Mouse (Mus musculus) neural tube, embryonic 14.5 days (tissue): Measurements from ENCODE around the gene Mrpl10. TPM values are rescaled to one million over a fixed set of nuclear protein-coding genes. Genes with fewer than 3 reads are reported as not detected.

ENCODE experiments used
- ATAC-seq: fragments of 200-750 bp; cut with Nextera tagmentation; 2 replicates; pipeline ENCODE4 v1.8.0; 2017; ENCODE audit warnings: low read depth, mild to moderate bottlenecking, moderate TSS enrichment, moderate library complexity
- H3K27ac ChIP-seq: fragments of 300-500 bp; sonication (generic); 2 replicates; pipeline ENCODE4 v1.5.1; 2014; ENCODE audit warnings: low read depth, mild to moderate bottlenecking, control low read depth, low read length, moderate library complexity, mixed read lengths
- H3K27me3 ChIP-seq: fragments of 300-500 bp; sonication (generic); 2 replicates; pipeline ENCODE4 v1.6.1; 2014; ENCODE audit warnings: low read length; ENCODE audit not compliant: control insufficient read depth, insufficient read depth
- H3K36me3 ChIP-seq: fragments of 300-500 bp; sonication (generic); 2 replicates; pipeline ENCODE4 v1.6.1; 2014; ENCODE audit warnings: low read length, mixed read lengths; ENCODE audit not compliant: control insufficient read depth, insufficient read depth
- H3K4me1 ChIP-seq: fragments of 300-500 bp; sonication (generic); 2 replicates; pipeline ENCODE4 v1.6.1; 2014; ENCODE audit warnings: low read length; ENCODE audit not compliant: control insufficient read depth, insufficient read depth
- H3K4me2 ChIP-seq: fragments of 300-500 bp; sonication (generic); 2 replicates; pipeline ENCODE4 v1.6.1; 2014; ENCODE audit warnings: mild to moderate bottlenecking, low read depth, low read length, control low read depth
- H3K4me3 ChIP-seq: fragments of 300-500 bp; sonication (generic); 2 replicates; pipeline ENCODE4 v1.5.1; 2014; ENCODE audit warnings: low read depth, low read length, control low read depth, mixed read lengths
- H3K9ac ChIP-seq: fragments of 300-500 bp; sonication (generic); replicated peaks from 2 replicates; pipeline ENCODE4 v1.6.1; 2014; ENCODE audit warnings: low read depth, mild to moderate bottlenecking, control low read depth, low read length, mixed read lengths
- H3K9me3 ChIP-seq: fragments of 300-500 bp; sonication (generic); 2 replicates; pipeline ENCODE4 v1.6.1; 2016; ENCODE audit warnings: low read length; ENCODE audit not compliant: control insufficient read depth
- WGBS: fragments of 180-500 bp; shearing (Covaris S2); extraction: QIAGEN DNeasy Blood & Tissue Kit; methylation state at CpG from one replicate; pipeline ENCODE4 v1.1.7; 2014; 5-methylcytosine and 5-hydroxymethylcytosine counted together
- polyA plus RNA-seq: library from polyadenylated mRNA; unstranded; fragments of >200 nt; fragmentation: Nextera tagmentation; extraction: Ambion mirVana; gene quantifications from 2 replicates; pipeline ENCODE4 v1.2.1, GENCODE M21; 2014

Gene Mrpl10
- polyA plus RNA-seq, 1 experiment from 2014 or later, result 63.5 TPM

DNA sequence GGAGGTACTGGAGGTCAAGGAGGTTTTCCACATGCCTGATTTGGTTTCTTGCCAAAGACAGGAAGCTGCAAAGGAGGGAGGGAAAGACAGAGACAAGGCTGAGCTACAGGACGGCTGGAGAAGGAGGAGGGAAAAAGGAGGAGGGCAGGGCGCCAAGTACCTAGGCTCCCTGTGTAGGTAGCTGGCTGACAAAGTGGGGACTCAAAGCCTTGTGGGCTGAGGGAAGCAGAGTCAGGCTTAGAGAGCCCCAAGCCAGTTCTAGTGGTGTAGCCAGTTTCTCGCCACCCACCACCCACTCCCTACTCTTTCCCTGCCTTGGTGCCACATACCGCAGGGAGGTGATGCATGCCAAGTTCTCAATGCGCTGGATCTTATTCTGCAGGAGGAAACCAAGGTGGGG, 5.2 kb upstream of the Mrpl10 start:
- H3K4me1 ChIP-seq, result no peaks in the 10 kb centered on the region
- ATAC-seq, result no peak
- H3K27ac ChIP-seq, result no peak overlapping the region
- no peak overlapping the region for H3K9ac ChIP-seq
- WGBS, result 91% methylated on average over 5 of the region's 5 CpGs
- H3K27me3 ChIP-seq, result no peaks in the 10 kb centered on the region
- no peaks in the 10 kb centered on the region for H3K9me3 ChIP-seq
- no peak overlapping the region for H3K4me2 ChIP-seq
- no peak overlapping the region for H3K4me3 ChIP-seq
- H3K36me3 ChIP-seq, result no peaks in the 10 kb centered on the region; the same call in 1 of the 2 replicates

DNA sequence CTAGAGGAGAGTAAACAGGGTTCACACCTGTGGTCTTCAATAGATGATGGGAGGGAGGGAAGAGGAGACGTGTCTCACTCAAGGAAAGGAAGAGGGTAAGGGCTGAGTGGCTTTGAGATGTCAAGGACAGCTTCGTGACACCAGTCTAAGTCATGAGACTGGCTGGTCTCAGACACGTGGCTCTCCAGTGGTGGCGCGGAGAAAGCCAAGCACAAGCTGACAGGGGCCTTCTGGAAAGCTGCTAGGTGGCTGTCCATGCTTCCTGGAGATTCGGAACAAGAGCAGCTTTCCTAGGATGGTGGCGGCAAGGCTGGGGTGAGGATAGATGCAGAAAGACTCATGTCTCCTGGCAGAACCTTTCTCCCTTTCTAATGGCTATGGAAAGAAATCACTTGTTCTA, 2.5 kb upstream of the Mrpl10 start:
- H3K4me1 ChIP-seq, result peaks cover 8% of the 10 kb centered on the region; the same call in 1 of the 2 replicates
- H3K9me3 ChIP-seq, result no peaks in the 10 kb centered on the region
- no peak overlapping the region for H3K27ac ChIP-seq
- no peak overlapping the region for H3K4me2 ChIP-seq
- no peaks in the 10 kb centered on the region for H3K36me3 ChIP-seq
- H3K4me3 ChIP-seq, result no peak overlapping the region
- WGBS, result 63% methylated on average over 7 of the region's 7 CpGs
- ATAC-seq, result no peak
- H3K27me3 ChIP-seq, result no peaks in the 10 kb centered on the region
- H3K9ac ChIP-seq, result no peak overlapping the region

DNA sequence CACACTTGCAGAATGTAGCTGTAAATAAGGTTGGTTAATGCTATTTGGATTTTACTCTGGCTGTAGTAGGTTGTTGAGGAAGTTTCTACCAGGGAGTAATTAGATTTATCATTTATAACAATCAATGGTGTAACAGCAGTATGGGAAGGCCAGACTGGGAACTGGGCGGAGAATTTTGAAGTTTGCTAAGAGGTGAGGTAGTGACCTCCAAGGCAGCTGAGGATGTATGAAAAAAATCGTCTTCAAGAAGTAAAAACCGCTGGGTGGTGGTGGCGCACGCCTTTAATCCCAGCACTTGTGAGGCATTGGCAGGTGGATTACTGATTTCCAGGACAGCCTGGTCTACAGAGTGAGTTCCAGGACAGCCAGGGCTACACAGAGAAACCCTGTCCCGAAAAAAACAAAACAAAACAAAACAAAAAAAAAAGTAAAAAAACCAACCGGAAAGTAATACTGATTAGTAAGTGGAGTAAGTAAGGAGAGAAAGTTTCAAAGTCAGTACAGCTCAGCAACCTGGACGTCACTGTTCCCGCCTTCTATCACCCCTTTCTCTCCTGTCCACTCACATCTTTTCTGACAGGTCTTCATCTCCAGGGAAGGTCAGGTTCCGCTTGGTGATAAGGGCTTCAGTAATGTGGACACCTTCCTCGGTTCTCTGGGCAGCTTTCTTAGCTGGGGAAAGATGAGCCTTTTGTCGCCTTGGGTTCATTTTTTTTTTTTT, 899 bp upstream of the Mrpl10 start:
- no peaks in the 10 kb centered on the region for H3K27me3 ChIP-seq
- no peak overlapping the region; the same call in 1 of the 2 replicates for H3K9ac ChIP-seq
- H3K4me1 ChIP-seq, result peaks cover 8% of the 10 kb centered on the region; the same call in 1 of the 2 replicates
- no peaks in the 10 kb centered on the region for H3K9me3 ChIP-seq
- ATAC-seq, result no peak
- H3K4me2 ChIP-seq, result peak overlapping the region; percentile 71
- peak overlapping the region; percentile 62; the same call in 1 of the 2 replicates for H3K4me3 ChIP-seq
- H3K27ac ChIP-seq, result no peak overlapping the region
- 54% methylated on average over 12 of the region's 12 CpGs for WGBS
- H3K36me3 ChIP-seq, result no peaks in the 10 kb centered on the region; the same call in 1 of the 2 replicates

DNA sequence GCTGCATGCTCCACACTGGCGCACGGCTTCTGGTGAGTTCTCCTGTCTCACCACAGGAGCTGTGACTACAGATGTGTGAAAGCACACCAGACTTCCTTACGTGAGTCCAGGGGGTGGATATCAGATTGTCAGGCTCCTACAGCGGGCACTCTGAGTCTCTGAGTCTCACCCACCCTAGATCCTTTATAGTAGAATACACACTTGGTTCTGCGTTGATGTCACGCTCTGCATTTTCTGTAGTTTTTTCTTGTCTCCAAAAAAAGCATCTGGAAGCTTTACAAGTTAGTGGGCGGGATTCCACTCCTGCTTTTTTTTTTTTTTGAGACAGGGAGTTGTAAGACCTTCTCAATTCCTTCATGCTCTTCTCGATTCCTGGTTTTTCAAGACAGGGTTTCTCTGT, 3.5 kb downstream of the Mrpl10 start:
- Histone ChIP-seq H3K9ac (no peak overlapping the region), H3K4me1 (peaks cover 8% of the 10 kb centered on the region; the same call in 1 of the 2 replicates), H3K4me2 (no peak overlapping the region), H3K36me3 (peaks cover 10% of the 10 kb centered on the region), H3K4me3 (no peak overlapping the region), H3K27me3 (no peaks in the 10 kb centered on the region), H3K27ac (no peak overlapping the region), H3K9me3 (no peaks in the 10 kb centered on the region)
- WGBS, result 97% methylated on average over 8 of the region's 8 CpGs
- no peak for ATAC-seq

DNA sequence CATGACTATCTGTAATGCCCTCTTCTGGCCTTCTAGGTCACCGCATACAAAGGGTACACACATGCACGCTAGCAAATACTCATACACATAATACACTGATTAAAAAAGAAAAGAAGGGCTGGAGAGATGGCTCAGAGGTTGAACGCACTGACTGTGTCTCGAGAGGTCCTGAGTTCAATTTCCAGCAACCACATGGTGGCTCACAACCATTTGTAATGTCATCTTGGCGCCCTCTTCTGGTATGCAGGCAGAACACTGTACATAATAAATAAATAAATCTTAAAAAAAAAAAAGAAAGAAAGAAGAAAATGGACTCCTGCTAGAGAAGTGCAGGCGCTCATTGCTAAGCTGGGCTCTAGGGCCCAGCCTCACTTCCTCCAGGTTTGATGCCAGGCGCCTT, 4.5 kb downstream of the Mrpl10 start:
- Histone ChIP-seq H3K27me3 (no peaks in the 10 kb centered on the region), H3K36me3 (peaks cover 10% of the 10 kb centered on the region), H3K9me3 (no peaks in the 10 kb centered on the region), H3K27ac (no peak overlapping the region), H3K4me1 (peaks cover 15% of the 10 kb centered on the region; the same call in 1 of the 2 replicates), H3K4me2 (no peak overlapping the region), H3K9ac (no peak overlapping the region), H3K4me3 (no peak overlapping the region)
- ATAC-seq, result no peak
- WGBS, result 86% methylated on average over 7 of the region's 7 CpGs

DNA sequence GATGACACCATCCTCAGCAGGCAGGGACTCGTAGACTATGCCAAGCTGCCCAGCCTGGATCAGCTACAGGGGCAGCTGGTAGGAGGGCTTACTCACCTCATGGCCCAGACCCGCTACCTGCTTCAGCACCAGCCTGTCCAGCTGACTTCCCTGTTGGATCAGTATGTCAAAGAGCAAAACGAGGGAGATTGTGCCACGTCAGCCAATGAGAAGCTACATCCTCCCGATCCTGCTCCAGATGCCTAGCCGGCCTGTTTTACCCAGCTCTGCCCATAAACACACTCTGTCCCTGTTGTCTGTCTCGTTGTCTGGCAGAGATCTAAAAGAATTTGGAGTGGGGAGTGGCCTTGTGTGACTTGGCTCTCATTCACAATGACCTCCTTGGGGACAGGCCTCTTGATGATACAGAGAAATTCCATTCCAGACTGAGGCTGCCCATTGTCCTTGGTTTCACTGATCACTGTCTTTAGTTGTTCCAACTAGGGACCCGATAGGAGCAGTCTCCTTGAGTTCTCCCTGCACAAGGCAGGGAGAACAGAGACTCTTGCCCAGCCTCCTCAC, 6.8 kb downstream of the Mrpl10 start:
- H3K4me1 ChIP-seq, result peaks cover 19% of the 10 kb centered on the region

DNA sequence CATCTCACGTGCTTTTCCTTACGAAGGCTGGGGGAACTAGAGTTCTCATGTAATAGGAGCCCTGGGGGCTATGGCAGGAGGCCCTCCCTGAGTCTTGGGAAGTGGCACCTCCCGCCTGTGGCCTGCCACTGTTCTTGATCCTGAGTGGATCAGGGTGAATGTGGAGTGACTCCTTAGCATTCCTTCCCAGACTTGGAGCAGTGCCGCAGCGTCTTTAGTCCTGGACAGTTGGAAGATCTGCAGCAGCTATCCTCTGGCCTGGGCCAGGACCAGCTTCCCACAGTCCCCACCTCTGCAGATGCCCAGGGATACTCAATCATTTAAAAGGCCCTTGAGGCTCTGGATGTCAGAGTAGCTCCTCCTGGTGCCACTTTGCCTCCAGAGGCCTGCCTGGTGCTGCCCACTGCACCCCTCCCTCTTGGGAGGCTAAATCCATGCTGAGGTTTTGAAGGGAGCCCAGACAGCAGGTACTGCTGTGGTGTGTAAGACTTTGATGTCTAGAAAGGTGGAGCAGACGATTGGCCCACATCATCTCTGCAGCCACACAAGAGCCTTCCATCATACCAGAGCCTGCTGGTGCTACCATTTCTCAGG, 8.2 kb downstream of the Mrpl10 start:
- no peak overlapping the region for H3K4me3 ChIP-seq
- H3K9me3 ChIP-seq, result no peaks in the 10 kb centered on the region
- H3K27ac ChIP-seq, result no peak overlapping the region
- peaks cover 17% of the 10 kb centered on the region for H3K36me3 ChIP-seq
- H3K4me2 ChIP-seq, result peak overlapping the region; percentile 55; the same call in 1 of the 2 replicates
- H3K27me3 ChIP-seq, result no peaks in the 10 kb centered on the region
- no peak overlapping the region for H3K9ac ChIP-seq
- ATAC-seq, result no peak
- peaks cover 19% of the 10 kb centered on the region for H3K4me1 ChIP-seq
- 80% methylated on average over 6 of the region's 6 CpGs for WGBS

More for the DNA sequence above, 6.8 kb downstream of the Mrpl10 start:
- Histone ChIP-seq H3K4me3 (no peak overlapping the region), H3K27me3 (no peaks in the 10 kb centered on the region), H3K36me3 (peaks cover 13% of the 10 kb centered on the region), H3K27ac (no peak overlapping the region), H3K9me3 (no peaks in the 10 kb centered on the region), H3K9ac (no peak overlapping the region), H3K4me2 (no peak overlapping the region)
- WGBS, result 85% methylated on average over 8 of the region's 8 CpGs
- no peak for ATAC-seq

DNA sequence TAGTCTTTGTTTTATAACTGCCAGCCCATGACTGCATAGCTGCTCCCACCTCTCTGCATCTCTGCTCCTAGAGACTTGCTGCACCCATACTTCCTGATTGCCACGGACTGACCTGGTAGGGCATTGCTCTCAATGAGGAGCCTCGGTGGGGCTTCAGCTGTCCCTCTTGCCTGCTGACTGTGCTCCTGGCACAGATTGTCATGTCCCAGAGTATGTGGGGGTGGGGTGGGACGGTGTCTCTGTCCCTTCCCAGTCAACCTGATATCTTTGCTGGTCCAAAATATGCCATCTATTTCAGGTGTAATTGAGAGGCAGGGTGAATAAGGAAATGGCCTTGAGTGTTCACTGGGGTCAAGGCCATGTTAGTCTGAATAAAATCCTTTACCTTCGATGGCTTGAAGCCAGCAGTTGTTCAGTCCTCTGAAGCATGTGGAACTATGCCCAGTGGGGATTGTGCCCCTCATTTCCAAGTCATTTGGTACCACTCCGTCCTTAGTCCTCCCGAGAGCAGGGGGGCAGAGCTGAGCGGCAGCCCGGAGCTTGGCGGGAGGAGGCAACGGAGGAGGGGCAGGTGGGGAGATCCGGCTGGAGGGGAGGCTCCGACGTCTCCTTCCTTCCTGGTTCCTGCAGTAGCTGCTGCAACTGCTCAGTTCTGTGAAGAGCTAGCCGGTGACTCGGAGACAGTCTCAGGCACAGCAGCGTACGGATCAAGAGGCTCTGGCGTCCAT, 9.0 kb downstream of the Mrpl10 start, which contains the start of gene Osbpl7:
Osbpl7 (plus strand) TSS at position 413 of the 728 bp plus-strand sequence.
- Histone ChIP-seq H3K27me3 (no peaks in the 10 kb centered on the region), H3K4me3 (peak within 1 kb of the TSS; percentile 47), H3K4me2 (peak within 1 kb of the TSS; percentile 55), H3K9ac (peak within 1 kb of the TSS; percentile 61), H3K36me3 (peaks cover 22% of the 10 kb centered on the region), H3K27ac (peak within 1 kb of the TSS; percentile 46; the same call in 1 of the 2 replicates), H3K9me3 (no peaks in the 10 kb centered on the region), H3K4me1 (peaks cover 19% of the 10 kb centered on the region)
- 7% methylated on average over 18 of the region's 18 CpGs for WGBS
- ATAC-seq, result peak; percentile 84
